Mouse (Mus musculus): ENCODE measurements around the gene Mrpl45.

DNA sequence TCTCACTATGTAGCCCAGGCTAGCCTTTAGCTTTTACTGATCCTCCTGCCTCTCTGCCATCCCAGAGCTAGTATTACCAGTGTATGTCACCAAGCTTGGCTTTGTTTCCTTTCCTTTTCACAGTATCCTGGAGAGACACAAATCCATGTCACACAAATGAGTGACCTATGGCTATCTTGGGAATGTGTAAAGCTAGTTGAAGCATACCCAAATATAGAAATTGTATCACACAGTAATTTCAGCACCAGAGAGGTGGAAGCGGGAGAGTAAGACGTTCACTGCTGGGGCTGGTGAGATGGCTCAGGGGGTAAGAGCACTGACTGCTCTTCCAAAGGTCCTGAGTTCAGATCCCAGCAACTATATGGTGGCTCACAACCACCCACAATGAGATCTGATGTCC is 15.6 kb upstream of the Mrpl45 start:
- TF ChIP-seq CTCF (conservative IDR thresholded peaks at IDR 0.05; ENCODE audit: low read length) (no peak), POU5F1 (IDR thresholded peaks at IDR 0.05; ENCODE audit: borderline replicate concordance, low read length) (no peak)
